Mouse (Mus musculus): Measurements from ENCODE around the gene 1700093K21Rik. TPM values are rescaled to one million over a fixed set of nuclear protein-coding genes. Genes with fewer than 3 reads are reported as not detected.

Gene 1700093K21Rik
- polyA plus RNA-seq, 1 experiment from 2014 or later, result not detected

GRCm38 (mm10) chr11:23498609-23499008 is 22.3 kb downstream of the 1700093K21Rik start:
- no peaks in the 10 kb centered on the region for H3K27me3 ChIP-seq (ENCODE audit: control insufficient read depth, insufficient read depth, low read length)
- no peak for ATAC-seq (replicated peaks; ENCODE audit: insufficient number of reproducible peaks, low FRiP score, low TSS enrichment)
- no peaks in the 10 kb centered on the region for H3K9me3 ChIP-seq (replicated peaks; ENCODE audit: control insufficient read depth, low read length)
- H3K4me1 ChIP-seq (ENCODE audit: control insufficient read depth, insufficient read depth, low read length), result peaks cover 10% of the 10 kb centered on the region
- H3K9ac ChIP-seq (ENCODE audit: low read depth, low read length), result peak overlapping the region; percentile 69; the same call in 1 of the 2 replicates
- peak overlapping the region; percentile 64 for H3K4me2 ChIP-seq
- 55% methylated on average over 5 of the region's 5 CpGs for WGBS (ENCODE audit: insufficient replicate concordance)
- 0 out of 2 replicates have a peak, but pooled peaks cover 3% of the 10 kb centered on the region for H3K36me3 ChIP-seq (ENCODE audit: control insufficient read depth, insufficient read depth, low read length)
- H3K4me3 ChIP-seq (ENCODE audit: low read depth, low read length), result peak overlapping the region; percentile 91
- peak overlapping the region; percentile 47 for H3K27ac ChIP-seq (ENCODE audit: low read depth, low read length)

- Histone ChIP-seq H3K36me3 (ENCODE audit: control insufficient read depth, insufficient read depth, low read length) (0 out of 2 replicates have a peak, but pooled peaks cover 8% of the 10 kb centered on the region), H3K27me3 (ENCODE audit: control insufficient read depth, insufficient read depth, low read length) (no peaks in the 10 kb centered on the region), H3K9ac (ENCODE audit: low read depth, low read length) (peak within 1 kb of the TSS; percentile 97), H3K4me1 (ENCODE audit: control insufficient read depth, insufficient read depth, low read length) (peaks cover 10% of the 10 kb centered on the region), H3K4me3 (ENCODE audit: low read depth, low read length) (peak within 1 kb of the TSS; percentile 91), H3K27ac (ENCODE audit: low read depth, low read length) (peak within 1 kb of the TSS; percentile 98), H3K9me3 (replicated peaks; ENCODE audit: control insufficient read depth, low read length) (no peaks in the 10 kb centered on the region), H3K4me2 (peak within 1 kb of the TSS; percentile 71)
- WGBS (ENCODE audit: insufficient replicate concordance), result under 1% methylated on average over 44 of the region's 66 CpGs
- peak; percentile 96 for ATAC-seq (replicated peaks; ENCODE audit: insufficient number of reproducible peaks, low FRiP score, low TSS enrichment)
Measured at GRCm38 (mm10) chr11:23497718-23498509, 23.0 kb downstream of the 1700093K21Rik start, which contains the start of gene Ahsa2. Ahsa2 (minus strand) TSS chr11:23498030.

- peak; percentile 77 for ATAC-seq (replicated peaks; ENCODE audit: insufficient number of reproducible peaks, low FRiP score, low TSS enrichment)
- peak overlapping the region; percentile 71 for H3K4me2 ChIP-seq
- H3K4me3 ChIP-seq (ENCODE audit: low read depth, low read length), result peak overlapping the region; percentile 91
- under 1% methylated on average over 17 of the region's 22 CpGs for WGBS (ENCODE audit: insufficient replicate concordance)
- peak overlapping the region; percentile 98 for H3K27ac ChIP-seq (ENCODE audit: low read depth, low read length)
- H3K27me3 ChIP-seq (ENCODE audit: control insufficient read depth, insufficient read depth, low read length), result no peaks in the 10 kb centered on the region
- peaks cover 10% of the 10 kb centered on the region for H3K4me1 ChIP-seq (ENCODE audit: control insufficient read depth, insufficient read depth, low read length)
- H3K36me3 ChIP-seq (ENCODE audit: control insufficient read depth, insufficient read depth, low read length), result peaks cover 13% of the 10 kb centered on the region
- peak overlapping the region; percentile 97 for H3K9ac ChIP-seq (ENCODE audit: low read depth, low read length)
- H3K9me3 ChIP-seq (replicated peaks; ENCODE audit: control insufficient read depth, low read length), result no peaks in the 10 kb centered on the region
Measured at GRCm38 (mm10) chr11:23497335-23497717, 23.6 kb downstream of the 1700093K21Rik start.

- Histone ChIP-seq H3K27me3 (ENCODE audit: control insufficient read depth, insufficient read depth, low read length) (no peaks in the 10 kb centered on the region), H3K36me3 (ENCODE audit: control insufficient read depth, insufficient read depth, low read length) (peaks cover 18% of the 10 kb centered on the region), H3K4me3 (ENCODE audit: low read depth, low read length) (peak overlapping the region; percentile 91), H3K27ac (ENCODE audit: low read depth, low read length) (no peak overlapping the region; the same call in 1 of the 2 replicates), H3K4me1 (ENCODE audit: control insufficient read depth, insufficient read depth, low read length) (peaks cover 10% of the 10 kb centered on the region), H3K9ac (ENCODE audit: low read depth, low read length) (peak overlapping the region; percentile 97), H3K4me2 (peak overlapping the region; percentile 71), H3K9me3 (replicated peaks; ENCODE audit: control insufficient read depth, low read length) (no peaks in the 10 kb centered on the region)
- no peak for ATAC-seq (replicated peaks; ENCODE audit: insufficient number of reproducible peaks, low FRiP score, low TSS enrichment)
- 55% methylated on average over 6 of the region's 6 CpGs for WGBS (ENCODE audit: insufficient replicate concordance)
Measured at GRCm38 (mm10) chr11:23496661-23497060, 24.3 kb downstream of the 1700093K21Rik start.

- Histone ChIP-seq H3K4me3 (ENCODE audit: low read depth, low read length) (no peak overlapping the region), H3K9me3 (replicated peaks; ENCODE audit: control insufficient read depth, low read length) (no peaks in the 10 kb centered on the region), H3K4me1 (ENCODE audit: control insufficient read depth, insufficient read depth, low read length) (peaks cover 10% of the 10 kb centered on the region), H3K9ac (ENCODE audit: low read depth, low read length) (no peak overlapping the region), H3K36me3 (ENCODE audit: control insufficient read depth, insufficient read depth, low read length) (peaks cover 26% of the 10 kb centered on the region), H3K27ac (ENCODE audit: low read depth, low read length) (no peak overlapping the region), H3K27me3 (ENCODE audit: control insufficient read depth, insufficient read depth, low read length) (no peaks in the 10 kb centered on the region), H3K4me2 (no peak overlapping the region)
- no peak for ATAC-seq (replicated peaks; ENCODE audit: insufficient number of reproducible peaks, low FRiP score, low TSS enrichment)
- WGBS (ENCODE audit: insufficient replicate concordance), result 92% methylated on average over 6 of the region's 6 CpGs
Measured at GRCm38 (mm10) chr11:23495231-23495630, 25.7 kb downstream of the 1700093K21Rik start.

GRCm38 (mm10) chr11:23492048-23492790 is 28.7 kb downstream of the 1700093K21Rik start:
- ATAC-seq (replicated peaks; ENCODE audit: insufficient number of reproducible peaks, low FRiP score, low TSS enrichment), result no peak
- WGBS (ENCODE audit: insufficient replicate concordance), result 82% methylated on average over 4 of the region's 4 CpGs

GRCm38 (mm10) chr11:23489955-23490354 is 31.0 kb downstream of the 1700093K21Rik start:
- Histone ChIP-seq H3K4me2 (no peak overlapping the region), H3K9me3 (replicated peaks; ENCODE audit: control insufficient read depth, low read length) (no peaks in the 10 kb centered on the region), H3K27me3 (ENCODE audit: control insufficient read depth, insufficient read depth, low read length) (no peaks in the 10 kb centered on the region), H3K36me3 (ENCODE audit: control insufficient read depth, insufficient read depth, low read length) (peaks cover 45% of the 10 kb centered on the region), H3K9ac (ENCODE audit: low read depth, low read length) (no peak overlapping the region), H3K4me1 (ENCODE audit: control insufficient read depth, insufficient read depth, low read length) (no peaks in the 10 kb centered on the region), H3K4me3 (ENCODE audit: low read depth, low read length) (no peak overlapping the region), H3K27ac (ENCODE audit: low read depth, low read length) (no peak overlapping the region)
- WGBS (ENCODE audit: insufficient replicate concordance), result 68% methylated on average over 1 of the region's 1 CpGs
- no peak for ATAC-seq (replicated peaks; ENCODE audit: insufficient number of reproducible peaks, low FRiP score, low TSS enrichment)

More at GRCm38 (mm10) chr11:23492048-23492790, 28.7 kb downstream of the 1700093K21Rik start:
- no peak overlapping the region for H3K9ac ChIP-seq (ENCODE audit: low read depth, low read length)
- H3K36me3 ChIP-seq (ENCODE audit: control insufficient read depth, insufficient read depth, low read length), result peaks cover 41% of the 10 kb centered on the region
- H3K27ac ChIP-seq (ENCODE audit: low read depth, low read length), result no peak overlapping the region
- H3K4me3 ChIP-seq (ENCODE audit: low read depth, low read length), result no peak overlapping the region
- H3K4me2 ChIP-seq, result no peak overlapping the region
- H3K9me3 ChIP-seq (replicated peaks; ENCODE audit: control insufficient read depth, low read length), result no peaks in the 10 kb centered on the region
- peaks cover 10% of the 10 kb centered on the region for H3K4me1 ChIP-seq (ENCODE audit: control insufficient read depth, insufficient read depth, low read length)
- H3K27me3 ChIP-seq (ENCODE audit: control insufficient read depth, insufficient read depth, low read length), result no peaks in the 10 kb centered on the region

Data from heart, embryonic 11.5 days (tissue).